Mouse (Mus musculus): ENCODE data around the gene Calm4. TPM values are rescaled to one million over a fixed set of nuclear protein-coding genes. Genes with fewer than 3 reads are reported as not detected.

Calm4 gene
- polyA plus RNA-seq, 1 experiment, result not detected

- no peak for TF ChIP-seq FLI1 (IDR thresholded peaks at IDR 0.05; ENCODE audit: low read length)
- TF ChIP-seq GATA1 (IDR thresholded peaks at IDR 0.05; ENCODE audit: borderline replicate concordance, low read length), result no peak
- Histone ChIP-seq H3K9me3 (peaks cover 5% of the 10 kb centered on the region; the same call in 1 of the 2 replicates), H3K4me3 (replicated peaks) (no peak overlapping the region), H3K36me3 (replicated peaks; ENCODE audit: low read length) (no peaks in the 10 kb centered on the region), H3K27me3 (replicated peaks) (peaks cover 5% of the 10 kb centered on the region), H3K4me1 (peaks cover 30% of the 10 kb centered on the region)
Measured at GRCm38 (mm10) chr13:3872832-3873231, 35.3 kb downstream of the Calm4 start.

GRCm38 (mm10) chr13:3876448-3876847 is 38.9 kb downstream of the Calm4 start:
- H3K9me3 ChIP-seq, result peaks cover 5% of the 10 kb centered on the region; the same call in 1 of the 2 replicates
- TF ChIP-seq FLI1 (IDR thresholded peaks at IDR 0.05; ENCODE audit: low read length), result no peak
- TF ChIP-seq GATA1 (IDR thresholded peaks at IDR 0.05; ENCODE audit: borderline replicate concordance, low read length), result no peak
- peaks cover 15% of the 10 kb centered on the region for H3K4me1 ChIP-seq
- H3K4me3 ChIP-seq (replicated peaks), result no peak overlapping the region
- peaks cover 7% of the 10 kb centered on the region for H3K27me3 ChIP-seq (replicated peaks)
- H3K36me3 ChIP-seq (replicated peaks; ENCODE audit: low read length), result peaks cover 10% of the 10 kb centered on the region

- Histone ChIP-seq H3K4me3 (replicated peaks) (no peak overlapping the region), H3K36me3 (replicated peaks; ENCODE audit: low read length) (peaks cover 17% of the 10 kb centered on the region), H3K9me3 (peaks cover 5% of the 10 kb centered on the region; the same call in 1 of the 2 replicates), H3K27me3 (replicated peaks) (peaks cover 7% of the 10 kb centered on the region), H3K4me1 (peaks cover 12% of the 10 kb centered on the region)
- TF ChIP-seq GATA1 (IDR thresholded peaks at IDR 0.05; ENCODE audit: borderline replicate concordance, low read length) (no peak), FLI1 (IDR thresholded peaks at IDR 0.05; ENCODE audit: low read length) (no peak)
Measured at GRCm38 (mm10) chr13:3877185-3877584, 39.6 kb downstream of the Calm4 start.

- TF ChIP-seq FLI1 (IDR thresholded peaks at IDR 0.05; ENCODE audit: low read length) (no peak), GATA1 (IDR thresholded peaks at IDR 0.05; ENCODE audit: borderline replicate concordance, low read length) (no peak)
Measured at GRCm38 (mm10) chr13:3877679-3878220, 40.2 kb downstream of the Calm4 start.

GRCm38 (mm10) chr13:3886663-3887062 is 49.1 kb downstream of the Calm4 start:
- H3K4me3 ChIP-seq (replicated peaks), result no peak overlapping the region
- H3K9me3 ChIP-seq, result no peaks in the 10 kb centered on the region
- TF ChIP-seq FLI1 (IDR thresholded peaks at IDR 0.05; ENCODE audit: low read length), result no peak
- TF ChIP-seq GATA1 (IDR thresholded peaks at IDR 0.05; ENCODE audit: borderline replicate concordance, low read length), result no peak
- peaks cover 72% of the 10 kb centered on the region for H3K36me3 ChIP-seq (replicated peaks; ENCODE audit: low read length)
- H3K4me1 ChIP-seq, result peaks cover 19% of the 10 kb centered on the region
- H3K27me3 ChIP-seq (replicated peaks), result no peaks in the 10 kb centered on the region

More at GRCm38 (mm10) chr13:3877679-3878220, 40.2 kb downstream of the Calm4 start:
- Histone ChIP-seq H3K9me3 (peaks cover 5% of the 10 kb centered on the region; the same call in 1 of the 2 replicates), H3K4me3 (replicated peaks) (no peak overlapping the region), H3K27me3 (replicated peaks) (peaks cover 7% of the 10 kb centered on the region), H3K36me3 (replicated peaks; ENCODE audit: low read length) (peaks cover 19% of the 10 kb centered on the region), H3K4me1 (peaks cover 12% of the 10 kb centered on the region)

Other genes starting within 250 kb of the Calm4 start
- 0.85 TPM in 1 of 2 replicates, not detected in the other for gene Fam208b, start 226.6 kb upstream of the Calm4 start, polyA plus RNA-seq (2012; ENCODE audit: insufficient read depth, low replicate concordance)
- gene Asb13, start 203.7 kb upstream of the Calm4 start, polyA plus RNA-seq (2012; ENCODE audit: insufficient read depth, low replicate concordance), result 1.1 TPM in 1 of 2 replicates, not detected in the other
- gene Calml3, start 33.4 kb upstream of the Calm4 start, polyA plus RNA-seq (2012; ENCODE audit: insufficient read depth, low replicate concordance), result not detected in 2 replicates
- not detected in 2 replicates for gene Calm5, start 16.4 kb downstream of the Calm4 start, polyA plus RNA-seq (2012; ENCODE audit: insufficient read depth, low replicate concordance)
- gene Net1, start 80.5 kb downstream of the Calm4 start, polyA plus RNA-seq (2012; ENCODE audit: insufficient read depth, low replicate concordance), result 7.9 and 8.6 TPM in 2 replicates
- gene Tubal3, start 80.5 kb downstream of the Calm4 start, polyA plus RNA-seq (2012; ENCODE audit: insufficient read depth, low replicate concordance), result not detected in 2 replicates
- gene Ucn3, start 107.6 kb downstream of the Calm4 start, polyA plus RNA-seq (2012; ENCODE audit: insufficient read depth, low replicate concordance), result not detected in 2 replicates
- not detected in 2 replicates for gene Akr1c14, start 211.3 kb downstream of the Calm4 start, polyA plus RNA-seq (2012; ENCODE audit: insufficient read depth, low replicate concordance)

All from megakaryocyte, embryonic 14.5 days (primary cell).